ENCODE assay signal across 24 mouse cellular contexts in the genomic region with DNA sequence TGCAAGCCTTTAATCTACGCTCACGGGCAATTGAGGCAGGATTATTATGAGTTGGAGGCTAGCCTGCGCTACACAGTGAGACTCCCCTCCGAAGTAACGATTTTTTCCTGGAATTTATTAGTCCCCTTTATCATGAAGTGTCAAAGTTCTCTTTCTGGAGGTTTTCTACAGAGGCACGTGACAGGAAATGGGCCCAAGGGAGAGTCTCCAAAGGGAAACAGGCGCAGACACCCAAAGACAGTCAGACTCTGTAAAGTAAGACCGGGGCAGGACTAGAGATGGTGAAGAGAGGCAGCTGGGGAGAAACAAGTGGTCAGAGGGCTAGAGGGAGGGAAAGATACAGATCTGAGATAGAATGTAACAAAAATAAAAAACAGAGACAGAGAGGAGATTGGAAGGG. TPM values are rescaled to one million over a fixed set of nuclear protein-coding genes. Genes with fewer than 3 reads are reported as not detected.
DNase-seq lines count a peak whose midpoint lies in the region; ATAC-seq and TF ChIP-seq lines count a peak whose summit lies in the region.
"Had no signal": no experiment of that assay in that cellular context is flagged by ENCODE, and none has a peak within 500 bp of the region (broad histone marks: within the 10 kb centered on the region; RNA-seq: fewer than 3 reads in every experiment).

No protein-coding gene starts in this region.

- peak overlapping the region; percentile 6; the same call in 1 of the 2 replicates for H3K27ac ChIP-seq in gastrocnemius, adult 2 months
- H3K27ac ChIP-seq in ES-Bruce4 (ENCODE audit: insufficient read depth, low read length): peak overlapping the region; percentile 60; the same call in 1 of the 2 replicates
- no peak overlapping the region for H3K27ac ChIP-seq in intestine, embryonic 14.5 days (ENCODE audit: low read depth)
- no peak overlapping the region for H3K27ac ChIP-seq in midbrain, embryonic 14.5 days (replicated peaks; ENCODE audit: low read depth, low read length)
- H3K27ac ChIP-seq: embryonic facial prominence, embryonic 10.5 days; forebrain, embryonic 13.5 days; heart, embryonic 13.5 days; hindbrain, embryonic 12.5 days had no signal

- no peak for TF ChIP-seq CTCF in gastrocnemius, adult 2 months (IDR thresholded peaks at IDR 0.05)
- no peak for TF ChIP-seq CTCF in ES-Bruce4 (IDR thresholded peaks at IDR 0.05; ENCODE audit: low read depth, low read length)

- ATAC-seq in intestine, embryonic 14.5 days (replicated peaks; ENCODE audit: low FRiP score, low TSS enrichment, low read depth): no peak
- ATAC-seq in midbrain, embryonic 14.5 days (ENCODE audit: low FRiP score, low TSS enrichment): no peak
- ATAC-seq in cerebellum, adult (ENCODE audit: insufficient number of reproducible peaks, low FRiP score, low TSS enrichment): no peak
- ATAC-seq: activated CD4-positive, CD25-positive, alpha-beta regulatory T cell, adult 4 months; forebrain, embryonic 13.5 days; forebrain, postnatal 0 days; hindbrain, embryonic 16.5 days had no signal

- H3K27me3 ChIP-seq in ES-Bruce4 (ENCODE audit: control insufficient read depth, insufficient read depth, low read length, poor library complexity, severe bottlenecking) (no peaks in the 10 kb centered on the region), myocyte (ENCODE audit: control insufficient read depth, insufficient read depth, insufficient read length) (no peaks in the 10 kb centered on the region)
- H3K27me3 ChIP-seq in intestine, embryonic 14.5 days (replicated peaks; ENCODE audit: control insufficient read depth, insufficient read depth, low read length): peaks cover 6% of the 10 kb centered on the region; the same call in 1 of the 2 replicates
- H3K27me3 ChIP-seq in midbrain, embryonic 14.5 days (ENCODE audit: control insufficient read depth, insufficient read depth, low read length): no peaks in the 10 kb centered on the region

- H3K36me3 ChIP-seq in ES-Bruce4 (ENCODE audit: control insufficient read depth, insufficient read depth, low read length, poor library complexity, severe bottlenecking) (no peaks in the 10 kb centered on the region), myocyte (ENCODE audit: control insufficient read depth, insufficient read depth) (no peaks in the 10 kb centered on the region)
- H3K36me3 ChIP-seq in intestine, embryonic 14.5 days (ENCODE audit: control insufficient read depth, insufficient read depth, low read length): no peaks in the 10 kb centered on the region
- H3K36me3 ChIP-seq in midbrain, embryonic 14.5 days (ENCODE audit: control insufficient read depth, insufficient read depth, low read length): no peaks in the 10 kb centered on the region
- H3K36me3 ChIP-seq: embryonic facial prominence, embryonic 10.5 days; G1E; heart, embryonic 13.5 days; hindbrain, embryonic 12.5 days had no signal

- no peak overlapping the region for H3K9ac ChIP-seq in ES-Bruce4 (ENCODE audit: low read depth, poor library complexity, severe bottlenecking)
- no peak overlapping the region for H3K9ac ChIP-seq in intestine, embryonic 14.5 days (ENCODE audit: low read length)
- H3K9ac ChIP-seq in midbrain, embryonic 14.5 days (replicated peaks; ENCODE audit: low read length): no peak overlapping the region
- H3K9ac ChIP-seq: forebrain, embryonic 13.5 days; forebrain, postnatal 0 days; heart, embryonic 13.5 days; hindbrain, embryonic 12.5 days had no signal

- no peaks in the 10 kb centered on the region for H3K9me3 ChIP-seq in ES-Bruce4 (replicated peaks; ENCODE audit: control insufficient read depth, insufficient read depth, low read length, poor library complexity, severe bottlenecking)
- no peaks in the 10 kb centered on the region for H3K9me3 ChIP-seq in intestine, embryonic 14.5 days (ENCODE audit: control insufficient read depth, low read length)
- H3K9me3 ChIP-seq in midbrain, embryonic 14.5 days (ENCODE audit: control insufficient read depth, low read length): no peaks in the 10 kb centered on the region
- H3K9me3 ChIP-seq: embryonic facial prominence, embryonic 10.5 days; forebrain, embryonic 13.5 days; heart, embryonic 13.5 days; hindbrain, embryonic 12.5 days had no signal

- TF ChIP-seq POLR2A in ES-Bruce4 (IDR thresholded peaks at IDR 0.05; ENCODE audit: insufficient read depth, low read length) (no peak), myocyte (IDR thresholded peaks at IDR 0.05; ENCODE audit: insufficient read length, low read depth) (no peak)

- H3K4me2 ChIP-seq in intestine, embryonic 14.5 days (ENCODE audit: low read length): no peak overlapping the region
- H3K4me2 ChIP-seq in myocyte (ENCODE audit: low read depth): peak overlapping the region; percentile 45
- H3K4me2 ChIP-seq in midbrain, embryonic 14.5 days (ENCODE audit: low read length): no peak overlapping the region
- H3K4me2 ChIP-seq: forebrain, embryonic 13.5 days; heart, embryonic 13.5 days; hindbrain, embryonic 12.5 days had no signal

- H3K4me3 ChIP-seq in gastrocnemius, adult 2 months: no peak overlapping the region
- H3K4me3 ChIP-seq in ES-Bruce4 (ENCODE audit: low read depth, low read length) (no peak overlapping the region), myocyte (no peak overlapping the region)
- H3K4me3 ChIP-seq in intestine, embryonic 14.5 days (ENCODE audit: low read depth, low read length): no peak overlapping the region
- H3K4me3 ChIP-seq in midbrain, embryonic 14.5 days (replicated peaks; ENCODE audit: low read depth, low read length): no peak overlapping the region
- H3K4me3 ChIP-seq: embryonic facial prominence, embryonic 10.5 days; forebrain, embryonic 13.5 days; heart, embryonic 13.5 days; hindbrain, embryonic 12.5 days had no signal

- no peak overlapping the region for H3ac ChIP-seq in myocyte (ENCODE audit: control insufficient read depth, insufficient read length)

- H3K4me1 ChIP-seq in ES-Bruce4 (ENCODE audit: control insufficient read depth, insufficient read depth, low read length): peaks cover 2% of the 10 kb centered on the region
- H3K4me1 ChIP-seq in intestine, embryonic 14.5 days (replicated peaks; ENCODE audit: control insufficient read depth, insufficient read depth, low read length): no peaks in the 10 kb centered on the region
- no peaks in the 10 kb centered on the region for H3K4me1 ChIP-seq in midbrain, embryonic 14.5 days (ENCODE audit: control insufficient read depth, insufficient read depth, low read length)
- H3K4me1 ChIP-seq: forebrain, embryonic 13.5 days; hindbrain, embryonic 12.5 days had no signal

- WGBS in intestine, embryonic 14.5 days: 60% methylated on average over 8 of the region's 8 CpGs
- WGBS in midbrain, embryonic 14.5 days: 79% methylated on average over 8 of the region's 8 CpGs

- intact Hi-C loops in gastrocnemius, adult 2 months (cut with DNase I): no loop called here
- intact Hi-C loops in heart, postnatal 25 days (cut with DNase I): loop anchor here (5.0 kb wide), 1 partner anchor 34 kb away; no protein-coding TSS in a partner anchor

- no peak for TF ChIP-seq EP300 in ES-Bruce4 (IDR thresholded peaks at IDR 0.05; ENCODE audit: insufficient read depth, low read depth, low read length)

- no peak for DNase-seq in gastrocnemius, adult 2 months
- no peak for DNase-seq in gastrocnemius, postnatal 10 days
- peak; percentile 21 for DNase-seq in intestine, embryonic 14.5 days (ENCODE audit: low spot score)
- no peak for DNase-seq in midbrain, embryonic 14.5 days
- DNase-seq in heart, postnatal 25 days (ENCODE audit: low spot score): no peak
- DNase-seq: adrenal gland, postnatal 14 days; B cell, adult 2 months; cerebellum, adult 18-20 months; cerebellum, postnatal 10 days; forebrain, postnatal 0 days; gastrocnemius, postnatal 36 days; heart, adult 11 months; heart, postnatal 4 days had no signal

- no peaks in the 10 kb centered on the region for H3K79me2 ChIP-seq in myocyte (ENCODE audit: control insufficient read depth, insufficient read depth)

TF ChIP-seq in myocyte, 11 proteins besides CTCF, POLR2A, EP300 and RAD21:
- TF ChIP-seq USF1 (IDR thresholded peaks at IDR 0.05; ENCODE audit: low read depth) (peak; percentile 50), REST (IDR thresholded peaks at IDR 0.05; ENCODE audit: insufficient read depth, insufficient read length) (no peak)

RNA-seq across cellular contexts. Expression of gene Nlrp12, which starts 18.3 kb away (rescaled TPM):
- not detected for total RNA-seq in gastrocnemius, adult 2 months (2021)
- total RNA-seq in gastrocnemius, postnatal 10 days (2021): under 1 TPM in 1 of 2 experiments, not detected in 1; 0.09 TPM
- polyA plus RNA-seq in ES-Bruce4 (2011; ENCODE audit: insufficient read depth, insufficient read length, low read depth, missing spikeins) (0.20 TPM in 1 of 2 replicates, not detected in the other), myocyte (2012; fragmentation: generic; extraction: Trizol) (not detected)
- 0.07 TPM in 1 of 2 replicates, not detected in the other for polyA plus RNA-seq in intestine, embryonic 14.5 days (2014; fragmentation: Nextera tagmentation; extraction: Ambion mirVana)
- polyA plus RNA-seq in midbrain, embryonic 14.5 days (2014; fragmentation: Nextera tagmentation; extraction: Ambion mirVana): not detected in 2 replicates
- not detected for total RNA-seq in heart, postnatal 25 days (2021)
- total RNA-seq: forebrain, postnatal 0 days; gastrocnemius, adult 18-20 months; gastrocnemius, postnatal 36 days had no signal
- polyA plus RNA-seq: forebrain, embryonic 13.5 days; G1E; heart, embryonic 13.5 days; hindbrain, embryonic 12.5 days had no signal

RNA-seq across cellular contexts. Expression of gene Myadm, which starts 21.0 kb away (rescaled TPM):
- 10 to 100 TPM; 17.8 to 37.2 TPM for total RNA-seq in gastrocnemius, adult 2 months (2021)
- total RNA-seq in gastrocnemius, postnatal 10 days (2021): 100 to 1,000 TPM in 1 of 2 experiments, 10 to 100 TPM in 1; 71.6 to 100 TPM
- polyA plus RNA-seq in ES-Bruce4 (2011; ENCODE audit: insufficient read depth, insufficient read length, low read depth, missing spikeins) (214 and 225 TPM in 2 replicates), myocyte (2012; fragmentation: generic; extraction: Trizol) (209 TPM)
- polyA plus RNA-seq in intestine, embryonic 14.5 days (2014; fragmentation: Nextera tagmentation; extraction: Ambion mirVana): 182 and 192 TPM in 2 replicates
- polyA plus RNA-seq in midbrain, embryonic 14.5 days (2014; fragmentation: Nextera tagmentation; extraction: Ambion mirVana): 23.0 and 30.1 TPM in 2 replicates
- 100 to 1,000 TPM; 157 to 191 TPM for total RNA-seq in heart, postnatal 25 days (2021)
- polyA plus RNA-seq: G1E had no signal

RNA-seq across cellular contexts. Expression of gene Prkcg, which starts 21.1 kb away (rescaled TPM):
- total RNA-seq in gastrocnemius, adult 2 months (2021): under 1 TPM; 0.78 to 0.84 TPM
- total RNA-seq in gastrocnemius, postnatal 10 days (2021): 1 to 10 TPM; 2.2 to 4.5 TPM
- 3.0 and 3.4 TPM in 2 replicates for polyA plus RNA-seq in ES-Bruce4 (2011; ENCODE audit: insufficient read depth, insufficient read length, low read depth, missing spikeins)
- polyA plus RNA-seq in intestine, embryonic 14.5 days (2014; fragmentation: Nextera tagmentation; extraction: Ambion mirVana): 0.36 and 0.70 TPM in 2 replicates
- 0.50 TPM for polyA plus RNA-seq in myocyte (2012; fragmentation: generic; extraction: Trizol)
- 1.3 and 1.6 TPM in 2 replicates for polyA plus RNA-seq in midbrain, embryonic 14.5 days (2014; fragmentation: Nextera tagmentation; extraction: Ambion mirVana)
- 1 to 10 TPM; 1.3 to 3.1 TPM for total RNA-seq in heart, postnatal 25 days (2021)
- polyA plus RNA-seq: activated CD4-positive, CD25-positive, alpha-beta regulatory T cell, adult 4 months; G1E had no signal

Comparison
In these comparisons a context has a peak if more than half of its experiments do, and no peak if none do; other contexts are left out.
1. H3K27ac ChIP-seq: peak in gastrocnemius, adult 2 months (single experiment) and ES-Bruce4 (single experiment); none in intestine, embryonic 14.5 days (single experiment) and midbrain, embryonic 14.5 days (single experiment).